Mouse (Mus musculus) ovary, postnatal 36 days (tissue): ENCODE data around the gene Tarbp1.

Experiments used
- DNase-seq: peaks from one replicate; pipeline ENCODE4 v3.0.0; 2022; ENCODE audit warnings: low spot score, mixed read lengths

The Tarbp1 gene

GRCm38 (mm10) chr8:126474299-126475187, at the start of gene Tarbp1:
Tarbp1 (minus strand) TSS chr8:126475065.
- peak; percentile 93 for DNase-seq

DNA sequence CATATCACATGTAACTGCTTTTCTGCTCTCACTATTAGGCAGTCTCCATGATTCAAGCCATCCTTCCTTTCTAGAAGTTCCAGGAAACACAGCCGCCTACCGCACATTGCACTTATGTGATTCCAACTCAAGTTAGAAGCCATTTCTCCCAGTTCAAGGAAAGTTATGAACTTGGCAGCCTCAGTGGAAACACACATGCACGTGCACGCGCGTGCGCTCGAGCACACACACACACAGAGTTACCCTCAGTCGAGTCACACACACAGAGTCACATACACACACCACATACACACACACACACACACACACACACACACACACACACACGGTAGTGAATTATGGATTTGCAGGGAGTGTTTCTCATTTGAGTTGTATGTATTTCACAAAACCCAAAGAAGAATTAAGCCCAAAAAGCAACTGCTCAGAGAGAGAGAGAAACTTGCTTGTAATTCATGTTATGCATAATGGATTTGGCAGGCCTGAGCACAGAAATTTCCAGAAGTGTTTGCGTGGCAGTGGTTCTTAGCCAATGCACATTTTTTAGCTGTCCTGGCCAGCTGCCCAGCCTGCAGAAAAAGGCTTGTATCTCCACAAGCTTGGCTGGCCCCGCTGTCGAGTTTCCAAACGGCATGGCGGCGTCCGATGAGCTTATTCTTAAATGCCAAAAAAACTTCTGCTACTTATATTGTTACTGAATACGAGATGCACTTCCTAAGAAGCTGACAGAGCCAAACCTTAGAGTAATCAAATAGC, 49.5 kb upstream of the Tarbp1 start:
- peak; percentile 82 for DNase-seq

- DNase-seq: no peak
These were observed 48.3 kb upstream of the Tarbp1 start for GRCm38 (mm10) chr8:126523060-126523574.

GRCm38 (mm10) chr8:126519447-126519975, 44.6 kb upstream of the Tarbp1 start:
- no peak for DNase-seq

- peak; percentile 90 for DNase-seq
These were observed 42.0 kb upstream of the Tarbp1 start for GRCm38 (mm10) chr8:126516620-126517577.

DNA sequence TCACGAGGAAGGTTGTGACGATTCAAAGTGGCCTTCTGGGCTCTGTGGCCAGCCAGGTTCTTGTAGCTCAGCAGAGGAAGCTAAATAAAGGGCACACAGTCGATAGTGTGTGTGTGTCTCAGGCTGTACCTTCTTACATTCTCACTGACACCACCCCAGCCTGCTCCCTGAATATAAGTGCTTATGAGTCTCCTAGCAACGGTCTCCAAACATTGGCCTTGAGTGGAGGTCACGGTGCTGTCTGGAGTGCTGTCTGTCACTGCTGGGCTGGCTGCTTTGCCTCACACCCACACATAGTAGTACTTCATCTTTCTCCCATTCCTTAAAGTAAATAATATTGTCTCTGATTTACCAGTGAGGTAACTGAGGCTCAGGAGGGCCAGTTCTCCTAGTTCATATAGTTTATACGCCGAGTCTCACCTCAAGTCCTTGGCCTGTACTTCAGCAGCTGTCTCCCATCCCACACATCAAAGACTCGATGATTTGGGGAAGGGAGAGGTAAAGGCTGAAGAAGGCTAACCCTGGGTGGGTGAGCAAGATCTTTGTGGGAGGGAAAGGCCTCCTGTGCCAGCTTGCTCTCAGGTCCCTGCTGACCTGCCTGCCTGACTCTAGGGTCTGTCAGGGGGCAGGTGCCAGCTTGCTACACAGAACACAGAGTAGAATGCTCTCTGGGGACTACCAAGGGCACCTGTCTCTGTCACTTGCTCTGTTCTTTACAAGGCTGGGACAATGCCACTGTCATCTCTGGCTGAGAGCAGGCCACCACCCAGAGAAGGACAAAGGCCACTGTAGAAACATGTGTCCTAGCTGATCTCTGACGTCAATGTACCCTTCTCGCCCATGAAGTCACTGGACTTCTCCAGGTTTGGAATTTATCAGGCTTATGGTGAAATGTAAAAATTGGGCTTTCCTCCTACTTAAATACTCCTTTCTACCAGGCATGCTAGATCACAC, 39.4 kb upstream of the Tarbp1 start:
- DNase-seq: peak; percentile 47

- no peak for DNase-seq
These were observed 36.0 kb upstream of the Tarbp1 start for GRCm38 (mm10) chr8:126510866-126511265.

DNA sequence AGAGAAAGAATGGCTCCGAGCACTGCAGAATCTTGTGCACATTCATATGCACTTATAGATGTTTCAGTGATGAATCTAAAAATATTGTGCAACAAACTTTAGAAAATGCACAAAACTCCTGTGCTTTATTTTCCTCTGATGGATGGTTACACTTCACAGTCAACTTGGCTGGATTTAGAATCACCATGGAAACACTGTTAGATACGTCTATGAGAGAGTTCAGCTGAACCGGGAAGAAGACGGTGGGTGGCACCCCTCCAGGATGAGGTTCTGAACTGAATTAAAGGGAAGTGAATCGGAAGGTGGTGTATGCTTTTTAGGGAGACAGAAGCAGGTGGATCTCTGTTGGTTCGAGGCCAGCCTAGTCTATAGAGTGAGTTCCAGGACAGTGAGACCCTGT, 34.8 kb upstream of the Tarbp1 start:
- no peak for DNase-seq

GRCm38 (mm10) chr8:126508871-126509586, 34.2 kb upstream of the Tarbp1 start:
- DNase-seq: no peak

GRCm38 (mm10) chr8:126508221-126508620, 33.4 kb upstream of the Tarbp1 start:
- DNase-seq: no peak

DNA sequence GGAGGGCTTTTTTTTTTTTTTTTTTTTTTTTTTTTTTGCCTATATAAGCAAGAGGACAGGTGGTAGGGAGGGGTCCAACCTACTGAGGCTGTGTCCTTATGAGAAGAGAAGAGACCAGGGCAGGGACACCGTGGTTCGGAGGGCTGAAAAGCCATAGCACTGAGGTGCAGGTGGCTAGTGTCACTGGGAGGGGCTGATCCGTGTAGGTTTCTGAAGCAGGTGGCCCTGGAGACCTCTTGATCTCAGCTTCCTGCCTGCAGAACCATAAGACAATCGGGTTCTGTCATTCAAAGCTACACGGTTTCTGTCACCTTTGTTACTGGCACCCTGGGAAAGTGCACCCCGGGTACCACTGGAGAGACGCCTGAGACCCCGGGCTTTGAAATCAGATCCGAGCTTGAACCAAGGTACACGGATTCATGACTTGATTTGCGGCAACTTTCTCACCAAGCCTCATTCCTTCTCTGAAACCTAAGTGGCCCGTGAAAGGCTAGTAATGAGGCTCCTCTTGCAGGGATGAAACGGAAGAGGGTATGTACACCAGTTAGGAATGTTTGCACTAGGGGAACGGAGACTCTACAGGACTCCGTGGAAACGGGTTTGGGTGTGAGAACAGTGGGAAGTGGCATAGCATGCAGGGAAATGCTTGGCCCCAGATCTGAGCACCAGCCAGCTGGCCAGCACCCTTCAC, 29.8 kb upstream of the Tarbp1 start:
- no peak for DNase-seq

DNA sequence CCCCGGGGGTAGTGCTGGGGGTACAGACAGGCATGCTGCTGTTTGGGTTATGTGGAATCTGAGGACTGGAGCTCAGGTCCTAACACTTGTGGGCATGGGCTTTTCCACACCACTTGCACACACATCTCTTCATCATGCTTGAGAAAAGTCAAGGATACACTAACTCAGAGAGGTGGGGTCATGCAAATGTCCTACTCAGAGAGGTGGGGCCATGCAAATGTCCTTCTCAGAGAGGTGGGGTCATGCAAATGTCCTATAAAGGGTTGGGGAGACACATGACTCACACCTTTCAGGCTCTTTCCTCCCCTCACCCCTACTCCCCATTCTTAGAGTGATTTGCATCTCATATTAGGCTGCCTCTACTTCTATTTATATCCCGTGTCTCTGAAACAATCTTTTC, 27.9 kb upstream of the Tarbp1 start:
- no peak for DNase-seq

- DNase-seq: no peak
These were observed 24.5 kb upstream of the Tarbp1 start for GRCm38 (mm10) chr8:126499371-126499770.

GRCm38 (mm10) chr8:126498465-126498864, 23.6 kb upstream of the Tarbp1 start:
- DNase-seq: no peak

- DNase-seq: peak; percentile 87
These were observed 22.9 kb upstream of the Tarbp1 start for GRCm38 (mm10) chr8:126497541-126498428.

GRCm38 (mm10) chr8:126496915-126497314, 22.1 kb upstream of the Tarbp1 start:
- DNase-seq: no peak

GRCm38 (mm10) chr8:126495461-126495860, 20.6 kb upstream of the Tarbp1 start:
- DNase-seq: no peak
